Mouse (Mus musculus): ENCODE results near the gene Gm14698. TPM values are rescaled to one million over a fixed set of nuclear protein-coding genes. Genes with fewer than 3 reads are reported as not detected.
"Not testable (repeated sequence)": the region's sequence is repeated elsewhere in the genome, so short reads cannot be mapped to it uniquely, and the experiment has no call there.

The Gm14698 gene
- polyA plus RNA-seq (2015; fragmentation: Nextera tagmentation; extraction: Ambion mirVana), result 2.8 and 4.3 TPM in 2 replicates

DNA sequence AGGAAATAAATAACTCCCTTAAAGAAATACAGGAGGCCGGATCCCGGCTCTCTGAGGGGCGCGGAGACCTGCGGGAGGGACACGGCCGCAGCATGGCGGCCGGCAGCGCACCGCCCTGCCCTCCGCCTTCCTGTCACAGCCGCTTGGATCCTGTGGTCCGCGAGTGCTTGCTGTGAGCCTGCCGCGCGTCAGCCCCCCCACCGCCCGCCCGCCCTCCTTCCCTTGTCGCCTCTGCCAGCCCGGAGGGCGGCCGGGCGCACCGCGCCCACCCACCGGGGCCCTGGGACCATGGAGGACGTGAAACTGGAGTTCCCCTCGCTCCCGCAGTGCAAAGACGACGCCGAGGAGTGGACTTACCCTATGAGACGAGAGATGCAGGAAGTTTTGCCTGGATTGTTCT is at the start of gene Gm14698:
Gene Gm14698 (plus strand): TSS at position 35 of the 400 bp plus-strand sequence.
- H3K9me3 ChIP-seq; H3K4me1 ChIP-seq (replicated peaks); H3K27me3 ChIP-seq; H3K9ac ChIP-seq (replicated peaks); H3K36me3 ChIP-seq; H3K27ac ChIP-seq: not testable (repeated sequence)
- peak within 1 kb of the TSS; percentile 50 for H3K4me2 ChIP-seq (replicated peaks)
- peak; percentile 94 for ATAC-seq
- 27% methylated on average over 22 of the region's 36 CpGs for WGBS
- H3K4me3 ChIP-seq (replicated peaks), result peak within 1 kb of the TSS; percentile 34

DNA sequence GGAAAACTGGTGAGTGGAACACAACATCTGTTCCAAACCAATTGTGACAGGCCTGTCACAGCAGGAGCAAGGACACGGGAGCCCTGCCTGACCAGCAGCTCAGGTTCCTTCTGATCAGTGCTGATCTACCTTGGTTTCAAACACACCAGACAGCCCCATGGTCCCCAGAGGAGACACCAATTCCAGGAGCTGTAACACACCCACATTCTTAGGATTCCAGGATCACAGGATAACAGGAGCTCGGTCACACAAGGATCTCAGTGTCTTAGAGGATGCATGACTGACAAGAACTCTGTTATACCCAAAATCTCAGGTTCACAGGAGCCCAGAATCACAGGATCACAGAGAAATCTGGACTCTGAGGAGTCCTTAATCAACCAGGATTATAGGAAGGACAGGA is 444 bp upstream of the Gm14698 start:
- ATAC-seq; H3K9ac ChIP-seq (replicated peaks): not testable (repeated sequence)
- WGBS, result 42% methylated on average over 2 of the region's 2 CpGs

DNA sequence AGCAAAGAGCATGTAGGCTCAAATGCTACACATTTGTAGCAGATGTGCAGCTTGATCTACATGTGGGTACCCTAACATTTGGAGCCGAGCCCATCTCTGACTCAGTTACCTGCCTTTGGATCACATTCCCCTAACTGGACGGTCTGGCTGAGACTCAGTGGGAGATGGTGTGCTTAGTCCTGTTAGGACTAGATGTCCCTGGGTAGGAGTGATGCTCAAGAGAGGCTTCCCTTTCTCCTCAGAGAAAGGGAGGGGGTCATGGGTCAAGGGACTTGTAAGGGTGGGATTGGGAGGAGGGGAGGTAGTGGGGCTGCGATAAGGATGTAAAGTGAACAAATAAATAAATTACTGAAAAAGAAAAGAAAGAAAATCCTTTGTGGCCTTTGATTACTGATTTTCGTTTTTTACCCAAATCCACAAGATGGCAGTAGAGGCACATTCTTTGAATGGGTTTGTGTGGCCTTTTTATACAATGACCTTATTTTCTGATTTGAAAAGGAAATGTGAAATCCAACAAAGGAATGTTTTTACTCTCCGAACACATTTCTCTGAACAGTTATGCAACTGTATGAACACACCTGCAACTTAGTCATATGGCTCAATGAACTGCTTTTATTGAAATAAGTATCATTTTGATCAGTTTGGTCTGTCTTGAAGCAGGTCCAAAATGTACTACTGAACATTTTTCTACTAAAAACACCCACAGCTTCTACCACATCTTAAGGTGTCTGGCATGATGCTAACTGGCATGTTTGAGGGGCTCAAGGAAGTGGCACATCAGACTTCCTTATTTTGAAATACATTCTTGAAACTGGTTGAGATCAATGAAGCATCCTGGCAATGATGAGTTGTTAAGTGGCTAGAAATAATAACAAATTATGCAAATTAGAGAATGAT is 18.9 kb downstream of the Gm14698 start:
- peak; percentile 72 for ATAC-seq
- Histone ChIP-seq H3K9me3 (no peaks in the 10 kb centered on the region), H3K36me3 (no peaks in the 10 kb centered on the region), H3K9ac (replicated peaks) (no peak overlapping the region), H3K4me1 (replicated peaks) (no peaks in the 10 kb centered on the region), H3K4me2 (replicated peaks) (no peak overlapping the region), H3K27me3 (no peaks in the 10 kb centered on the region), H3K27ac (no peak overlapping the region), H3K4me3 (replicated peaks) (no peak overlapping the region)
- WGBS, result 25% methylated on average over 5 of the region's 5 CpGs

More for the DNA sequence above, 444 bp upstream of the Gm14698 start:
- not testable (repeated sequence) for H3K4me1 ChIP-seq (replicated peaks); H3K27ac ChIP-seq; H3K9me3 ChIP-seq; H3K27me3 ChIP-seq; H3K36me3 ChIP-seq
- H3K4me3 ChIP-seq (replicated peaks), result peak overlapping the region; percentile 34; the same call in 1 of the 2 replicates
- peak overlapping the region; percentile 50 for H3K4me2 ChIP-seq (replicated peaks)

DNA sequence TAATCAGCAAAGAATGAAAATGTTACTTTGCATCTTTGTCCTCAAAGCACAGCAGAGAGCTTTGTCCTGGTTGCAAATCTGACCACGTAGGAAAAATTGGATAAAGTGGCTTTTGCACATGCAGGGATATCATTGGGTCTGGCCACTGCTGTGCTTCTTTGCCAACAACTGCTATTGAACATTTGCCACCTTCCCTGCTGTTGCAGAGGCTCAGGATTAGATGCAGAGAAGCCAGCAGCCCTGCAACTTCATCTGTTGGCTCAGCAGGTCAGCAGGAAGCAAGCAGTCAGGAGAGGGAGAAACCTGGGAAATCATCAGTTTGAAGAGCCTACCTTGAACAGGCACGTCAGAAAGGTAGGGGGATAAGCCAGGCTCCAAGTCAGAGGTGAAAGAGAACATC is 44.3 kb downstream of the Gm14698 start:
- Histone ChIP-seq H3K27ac (no peak overlapping the region), H3K27me3 (no peaks in the 10 kb centered on the region), H3K4me1 (replicated peaks) (no peaks in the 10 kb centered on the region), H3K9me3 (no peaks in the 10 kb centered on the region), H3K9ac (replicated peaks) (no peak overlapping the region), H3K4me2 (replicated peaks) (no peak overlapping the region), H3K4me3 (replicated peaks) (no peak overlapping the region), H3K36me3 (no peaks in the 10 kb centered on the region)
- 37% methylated on average over 2 of the region's 2 CpGs for WGBS
- ATAC-seq, result no peak

Other genes starting within 250 kb of the Gm14698 start
- 49.9 and 58.7 TPM in 2 replicates for gene Fmr1, start 142.6 kb upstream of the Gm14698 start, polyA plus RNA-seq (2015; fragmentation: Nextera tagmentation; extraction: Ambion mirVana)
- gene Fmr1nb, start 59.3 kb upstream of the Gm14698 start, polyA plus RNA-seq (2015; fragmentation: Nextera tagmentation; extraction: Ambion mirVana), result 0.31 and 0.34 TPM in 2 replicates
- not detected in 2 replicates for gene Gm6812, start 72.0 kb downstream of the Gm14698 start, polyA plus RNA-seq (2015; fragmentation: Nextera tagmentation; extraction: Ambion mirVana)

Measured in midbrain, embryonic 13.5 days (tissue).